Mouse (Mus musculus): Measurements from ENCODE around the gene Pros1.

Pros1 gene

DNA sequence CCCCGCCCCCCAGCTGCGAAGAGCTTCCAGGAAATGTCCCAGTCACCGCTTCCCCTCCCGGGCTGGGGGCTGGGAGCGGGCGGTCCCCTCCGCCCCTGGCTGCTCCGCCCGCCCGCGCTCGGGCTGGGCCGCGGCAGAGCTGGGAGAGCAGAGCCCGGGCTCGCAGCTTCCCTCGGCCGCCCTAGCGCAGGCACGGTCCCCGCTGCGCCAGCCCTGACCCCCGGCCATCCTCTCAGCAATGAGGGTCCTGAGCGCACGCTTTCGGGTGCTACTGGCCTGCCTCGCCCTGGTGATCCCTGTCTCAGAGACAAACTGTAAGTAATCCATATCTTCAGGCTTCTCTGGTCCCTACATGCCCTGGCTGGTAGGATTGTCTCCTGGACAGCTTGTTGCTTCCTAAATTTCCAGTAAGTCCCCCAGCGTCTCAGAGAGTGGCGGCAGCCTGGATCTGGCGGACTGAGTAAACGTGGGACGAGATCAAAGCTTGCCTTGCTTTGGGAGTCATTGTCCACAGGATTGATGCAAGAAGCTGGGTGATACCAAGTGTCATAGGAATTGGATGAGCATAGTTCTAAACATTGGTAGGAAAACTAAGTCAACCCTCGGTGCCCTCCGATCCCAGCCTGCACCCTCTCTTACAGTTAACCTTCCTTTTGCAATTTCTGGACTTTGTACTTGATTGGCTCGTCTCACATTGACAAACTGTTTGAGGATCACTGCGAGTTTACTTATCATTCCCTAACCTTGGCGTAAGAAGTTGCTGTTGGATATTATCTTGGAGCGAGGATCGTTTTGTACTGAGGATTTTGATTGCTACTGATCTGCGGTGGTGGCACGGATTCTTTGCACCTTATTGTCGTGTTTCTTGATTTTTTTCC is at the start of gene Pros1:
Pros1 (plus strand) TSS at position 117 of the 878 bp plus-strand sequence.
- DNase-seq (ENCODE audit: low spot score in 2 of 2) = peak; percentile 8 to 37

DNA sequence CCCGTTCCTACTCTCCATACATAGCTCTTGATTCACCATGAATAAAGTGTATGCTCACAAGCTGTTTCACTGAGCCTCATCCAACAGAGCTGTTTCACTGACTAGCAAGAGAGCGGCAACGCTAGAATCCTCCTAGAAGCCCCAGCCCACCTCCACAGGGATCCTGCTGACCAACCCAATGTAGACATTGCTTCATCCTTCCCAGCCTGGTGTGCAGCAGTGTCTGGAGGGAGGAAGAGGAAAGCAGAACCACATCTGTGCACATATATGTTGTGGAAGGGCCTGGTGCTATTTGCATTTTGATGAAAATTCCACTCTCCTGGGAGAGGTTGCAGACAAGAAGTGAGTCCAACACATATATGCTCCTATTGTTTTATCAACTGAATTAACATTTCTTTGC is 49.5 kb upstream of the Pros1 start:
- no peak for DNase-seq (ENCODE audit: low spot score in 2 of 2)

DNA sequence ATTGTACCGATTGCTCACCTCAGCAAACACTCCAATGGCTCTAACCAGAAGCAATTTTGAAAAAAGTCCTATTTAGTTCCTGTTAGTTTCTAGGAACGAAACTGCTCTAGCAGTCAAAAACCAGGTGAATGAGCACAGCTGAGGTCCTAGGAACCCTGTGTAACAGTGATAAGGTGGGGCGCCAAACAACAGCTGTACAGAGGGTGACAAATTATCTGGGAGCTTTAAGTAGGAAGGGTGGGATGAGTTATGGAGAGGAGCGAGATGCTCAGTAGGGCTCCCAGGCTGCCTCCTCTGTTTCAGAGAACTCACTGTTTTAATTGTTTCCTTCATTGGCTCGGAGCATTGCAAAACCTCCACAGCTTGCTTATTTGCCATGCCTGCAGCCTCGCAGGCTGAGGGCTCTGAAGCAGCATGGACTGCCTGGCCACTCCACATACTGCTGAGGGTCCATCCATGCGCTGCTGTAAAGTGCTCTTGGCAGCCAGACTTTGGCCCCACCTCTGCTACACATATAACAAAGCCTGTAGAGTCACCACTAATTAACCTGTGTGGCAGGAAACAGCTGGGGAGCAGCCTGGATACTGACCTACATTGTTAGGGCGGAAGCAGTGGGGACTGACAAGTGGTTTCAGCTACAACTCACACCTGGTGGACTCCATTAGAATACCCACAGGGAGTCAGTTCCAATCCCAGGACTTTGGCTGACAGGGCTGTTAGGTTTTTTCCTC is 46.7 kb upstream of the Pros1 start:
- DNase-seq (ENCODE audit: low spot score in 2 of 2) = no peak

DNA sequence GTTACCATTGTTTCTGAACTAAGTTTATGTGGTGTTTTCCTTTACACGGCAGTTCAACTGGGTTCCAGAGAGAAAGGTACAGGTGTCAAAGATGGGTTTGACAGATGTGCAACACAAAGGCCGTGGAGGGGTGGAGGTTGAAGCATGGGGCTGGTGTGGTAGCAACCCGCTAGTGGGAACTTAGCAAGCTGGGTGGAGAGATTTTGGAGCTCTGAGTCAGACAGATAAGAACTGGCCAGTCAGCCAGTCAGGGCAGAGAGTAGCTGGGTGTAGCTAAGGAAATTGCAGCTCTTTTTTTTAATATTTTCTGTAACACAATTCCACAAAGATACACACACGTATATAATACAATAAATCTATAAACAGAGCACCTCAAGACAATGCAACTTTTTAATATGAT is 43.3 kb upstream of the Pros1 start:
- DNase-seq (ENCODE audit: low spot score in 2 of 2) = no peak

DNA sequence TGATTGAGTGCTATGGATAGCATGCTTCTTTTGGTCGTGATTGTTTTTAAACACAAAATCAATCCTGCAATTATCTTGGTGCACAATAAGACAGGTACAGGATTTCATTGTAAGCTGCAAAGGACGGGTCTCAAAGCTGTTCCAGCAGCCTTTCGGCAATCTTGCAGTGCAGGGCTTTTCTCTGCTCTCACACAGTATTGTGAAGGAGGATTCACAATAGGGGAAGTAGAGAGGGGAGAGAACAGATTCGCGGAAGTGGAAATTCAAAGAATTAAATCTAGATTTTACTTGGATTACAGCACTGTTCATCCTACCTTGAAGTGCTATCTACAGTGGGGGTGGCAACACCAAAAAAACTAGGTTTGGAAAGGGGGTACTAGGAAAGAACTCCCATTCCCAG is 40.3 kb upstream of the Pros1 start:
- DNase-seq (ENCODE audit: low spot score in 2 of 2) = no peak

DNA sequence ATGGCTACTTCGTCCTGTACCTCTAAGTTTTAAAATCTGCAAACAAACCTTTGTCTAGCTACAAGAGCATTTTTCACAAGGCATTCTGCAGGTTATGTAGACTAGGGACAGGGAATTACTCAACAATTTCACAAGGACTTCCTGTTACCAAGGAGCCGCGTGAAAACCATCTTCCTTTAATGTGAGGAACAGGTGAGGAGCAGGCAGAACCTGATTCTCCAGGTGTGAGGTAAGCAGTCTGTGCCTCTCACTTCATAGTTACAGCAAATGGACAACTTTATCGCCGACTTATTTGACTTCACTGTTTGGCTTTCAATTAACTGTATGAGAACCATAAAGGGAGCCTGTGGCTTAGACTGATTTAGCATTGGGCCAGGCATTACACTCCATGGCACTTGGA is 39.6 kb upstream of the Pros1 start, which contains the start of gene Stx19:
Stx19 (plus strand) TSS at position 186 of the 400 bp plus-strand sequence.
- DNase-seq (ENCODE audit: low spot score in 2 of 2) = no peak

DNA sequence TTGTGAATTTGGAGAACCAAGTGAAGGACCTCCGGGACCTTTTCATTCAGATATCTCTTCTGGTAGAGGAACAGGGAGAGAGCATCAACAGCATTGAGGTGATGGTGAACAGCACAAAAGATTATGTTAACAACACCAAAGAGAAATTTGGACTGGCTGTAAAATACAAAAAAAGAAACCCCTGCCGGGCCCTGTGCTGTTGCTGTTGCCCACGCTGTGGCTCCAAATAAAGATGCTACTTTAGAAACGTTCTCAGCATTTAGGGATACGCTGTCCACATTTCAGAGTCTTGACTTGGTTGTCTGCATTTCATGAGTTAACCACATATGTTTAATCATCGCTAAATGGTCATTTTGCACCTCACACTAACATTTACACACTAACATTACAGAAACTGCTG is 31.6 kb upstream of the Pros1 start:
- DNase-seq (ENCODE audit: low spot score in 2 of 2) = no peak

DNA sequence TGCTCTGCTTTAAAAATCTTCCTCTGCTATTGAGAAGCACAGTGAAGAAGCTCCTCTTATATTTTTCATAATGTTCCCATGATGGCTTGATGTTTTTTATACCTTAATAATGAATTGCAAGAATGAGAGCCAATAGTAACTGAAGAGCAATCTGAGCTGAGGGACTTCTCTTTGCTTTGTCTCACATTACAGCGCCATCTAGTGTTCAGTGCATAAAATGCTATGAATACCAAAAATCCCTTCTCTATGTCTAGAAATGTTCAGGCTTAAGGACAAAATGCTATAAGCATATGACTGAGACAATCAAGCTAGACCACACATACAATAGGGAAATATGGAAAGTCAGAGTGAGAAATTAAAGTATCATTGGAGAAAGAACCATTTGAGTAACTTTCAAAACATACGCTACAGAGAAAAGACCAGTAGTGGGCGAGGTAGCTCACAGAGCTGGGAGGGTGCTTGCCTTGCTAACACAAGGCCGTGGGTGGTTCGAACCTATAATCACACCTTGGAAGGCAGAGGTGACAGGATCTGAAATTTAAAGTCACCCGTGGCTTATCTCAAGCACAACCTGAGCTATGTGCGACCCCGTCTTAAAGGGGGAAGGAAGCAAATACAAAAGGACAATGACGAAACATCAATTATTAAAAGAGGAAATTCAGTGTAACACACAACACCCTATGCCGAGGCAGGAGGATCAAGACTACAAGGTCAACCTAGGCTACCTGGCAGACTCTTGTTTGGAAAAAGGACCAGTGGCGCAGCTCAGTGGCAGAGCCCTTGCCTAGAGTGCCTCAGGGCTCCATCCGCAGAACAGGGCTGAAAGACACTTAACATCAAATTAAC is 27.7 kb upstream of the Pros1 start:
- peak; percentile 2 to 22 for DNase-seq (ENCODE audit: low spot score in 2 of 2)

DNA sequence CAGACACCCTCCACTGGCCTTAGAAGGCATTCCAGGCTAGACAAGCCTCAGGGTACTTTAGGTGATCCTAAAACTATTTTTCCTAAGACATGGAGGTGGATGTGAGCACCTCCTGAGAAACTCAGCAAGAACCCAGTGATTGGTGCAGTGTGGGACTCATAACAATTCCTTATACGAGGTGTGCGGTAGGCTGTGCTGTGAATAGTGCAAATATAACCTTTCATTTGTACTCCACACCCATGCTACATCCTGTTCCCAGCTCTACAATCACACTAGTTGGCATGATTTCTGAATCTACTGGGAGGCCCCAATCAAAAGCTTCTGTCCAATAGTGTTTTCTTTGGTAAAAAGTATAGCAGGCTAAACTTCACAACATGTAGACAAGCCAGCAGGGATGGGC is 22.1 kb upstream of the Pros1 start:
- DNase-seq (ENCODE audit: low spot score in 2 of 2) = no peak

DNA sequence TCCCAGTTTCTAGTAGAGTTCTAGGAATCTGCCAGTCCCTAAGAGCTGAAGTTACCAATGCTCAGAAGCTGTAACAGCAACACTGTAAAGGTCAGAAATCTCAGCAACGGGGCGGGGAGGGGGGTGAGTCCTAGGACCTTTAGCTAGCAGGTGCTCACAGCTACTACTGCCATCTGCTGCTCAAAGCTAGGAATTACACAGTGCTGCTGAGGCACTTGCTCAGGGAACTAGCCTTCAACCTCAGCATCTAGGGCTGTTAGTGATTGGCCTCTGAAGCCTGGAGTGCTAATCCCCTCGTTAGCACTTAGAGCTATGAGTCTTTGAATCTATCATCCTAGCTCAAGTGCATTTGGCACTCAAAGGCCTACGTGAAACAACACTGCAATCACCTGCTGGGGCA is 21.6 kb upstream of the Pros1 start:
- DNase-seq (ENCODE audit: low spot score in 2 of 2) = peak; percentile 20 to 34

DNA sequence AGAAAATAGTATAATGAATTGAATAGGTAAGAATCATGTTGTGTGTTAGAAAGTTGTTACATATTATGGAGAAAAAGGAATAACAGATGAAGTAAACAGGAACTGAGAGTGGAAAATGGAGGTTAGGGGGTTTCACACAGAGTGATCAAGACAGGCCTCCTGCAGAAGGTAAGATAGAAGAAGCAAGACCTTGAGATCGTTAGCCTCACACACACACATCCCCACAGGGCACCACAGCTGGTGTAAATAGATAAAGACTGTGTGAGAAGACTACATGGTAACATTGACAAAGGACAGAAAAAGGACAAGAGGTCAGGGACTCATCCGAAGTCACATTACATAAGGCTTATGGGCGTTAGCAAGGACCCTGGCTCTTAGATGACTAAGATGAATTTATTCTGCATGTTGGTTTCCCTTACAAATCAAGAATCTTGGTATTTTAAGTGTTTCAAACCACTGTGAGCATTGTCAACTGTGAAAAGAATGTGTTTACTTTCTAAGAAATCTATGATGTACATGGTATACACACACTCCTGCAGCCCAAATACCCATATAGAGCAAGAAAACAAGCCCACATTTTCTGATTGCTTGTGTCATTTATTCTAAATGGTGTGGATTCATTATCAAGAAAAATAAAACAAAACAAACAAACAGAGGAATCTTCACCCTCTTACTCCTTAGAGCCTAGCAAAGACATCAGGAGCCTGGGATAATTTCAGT is 19.9 kb upstream of the Pros1 start:
- peak; percentile 8 to 22 for DNase-seq (ENCODE audit: low spot score in 2 of 2)

DNA sequence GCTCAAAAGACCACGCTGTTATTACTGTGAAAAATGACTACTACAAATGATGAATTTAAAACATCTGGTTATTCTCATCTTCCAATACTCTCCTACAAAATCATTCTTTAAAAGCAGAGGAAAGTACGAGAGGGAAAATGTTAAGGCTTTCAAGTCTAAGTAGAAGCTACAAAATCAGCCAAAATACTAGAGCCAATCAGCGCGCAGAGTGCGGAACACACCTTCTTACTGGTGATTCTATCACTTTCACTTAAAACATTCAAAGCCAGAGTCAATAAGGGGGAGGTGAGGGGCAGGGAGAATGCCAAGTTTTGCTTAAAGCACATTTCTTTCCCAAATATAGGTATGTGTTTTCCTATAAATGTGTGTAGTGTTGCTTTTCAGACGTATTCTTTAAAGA is 8.8 kb upstream of the Pros1 start:
- no peak for DNase-seq (ENCODE audit: low spot score in 2 of 2)

DNA sequence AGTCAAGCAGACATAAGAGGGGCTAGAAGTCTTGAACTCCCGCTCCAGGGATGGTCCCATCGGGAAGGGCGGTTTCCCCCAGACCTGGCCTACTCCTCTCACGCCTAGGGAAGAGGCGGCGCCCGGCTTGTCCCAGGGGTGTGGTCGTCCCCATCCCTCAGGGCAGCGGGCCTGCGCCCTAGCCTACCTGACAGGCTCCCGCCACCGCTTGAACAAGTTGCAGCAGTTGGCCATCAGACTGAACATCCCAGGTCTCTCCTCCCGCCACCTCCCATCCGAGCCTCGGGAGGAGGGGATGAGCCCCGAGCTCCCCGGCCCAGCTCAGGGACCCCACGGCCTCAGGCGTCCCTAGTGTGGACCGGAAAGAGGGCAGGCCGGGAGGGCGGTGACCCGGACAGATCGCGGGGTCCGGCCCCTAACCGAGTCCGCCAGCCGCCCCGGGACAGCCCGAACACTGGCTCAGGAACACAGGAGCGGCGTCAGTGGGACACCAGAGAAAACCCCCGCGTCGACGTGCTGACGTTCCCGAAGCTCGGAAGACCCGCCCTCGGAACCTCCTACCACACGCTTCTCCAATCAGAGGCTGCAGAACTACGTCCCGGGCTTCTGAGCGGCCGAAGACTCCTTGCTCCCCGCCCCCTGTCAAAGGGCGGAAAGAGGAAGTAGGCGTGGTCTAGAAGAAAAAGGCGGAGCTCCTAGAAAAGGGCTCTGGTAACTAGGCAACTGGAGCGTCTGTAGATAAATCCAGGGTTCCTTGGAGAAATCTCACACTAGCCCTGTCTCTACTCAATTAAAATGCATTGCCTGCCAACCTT is 7.4 kb upstream of the Pros1 start, which contains the start of gene Arl13b:
Arl13b (minus strand) TSS at position 543 of the 815 bp plus-strand sequence.
- peak; percentile 92 to 95 for DNase-seq (ENCODE audit: low spot score in 2 of 2)

DNA sequence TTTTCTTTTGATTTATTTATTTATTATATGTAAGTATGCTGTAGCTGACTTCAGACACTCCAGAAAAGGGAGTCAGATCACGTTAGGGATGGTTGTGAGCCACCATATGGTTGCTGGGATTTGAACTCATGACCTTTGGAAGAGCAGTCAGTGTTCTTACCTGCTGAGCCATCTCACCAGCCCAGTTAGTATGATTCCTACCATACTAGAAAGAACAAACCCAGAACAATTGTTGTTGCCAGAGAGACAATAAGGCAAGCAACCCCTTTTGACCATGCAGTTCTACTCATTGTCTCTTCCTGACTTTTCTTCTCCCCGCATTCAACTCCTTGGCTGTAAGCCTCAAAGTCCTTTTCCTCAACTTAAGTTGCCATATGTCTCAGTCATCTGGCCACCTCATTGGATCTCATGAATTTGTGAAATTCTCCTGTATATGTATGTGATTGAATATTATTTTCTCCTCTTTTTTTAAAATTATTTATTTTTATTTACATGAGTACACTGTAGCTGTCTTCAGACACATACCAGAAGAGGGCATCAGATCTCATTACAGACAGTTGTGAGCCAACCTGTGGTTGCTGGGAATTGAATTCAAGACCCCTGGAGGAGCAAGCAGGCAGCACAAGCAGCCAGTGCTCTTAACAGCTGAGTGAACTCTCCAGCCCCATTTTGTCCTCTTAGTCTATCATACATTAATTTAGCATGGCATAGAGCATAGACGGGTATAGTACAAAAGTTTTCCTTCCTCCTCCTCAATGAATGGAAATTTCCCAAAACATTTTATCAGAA is 1.4 kb upstream of the Pros1 start:
- no peak for DNase-seq (ENCODE audit: low spot score in 2 of 2)

DNA sequence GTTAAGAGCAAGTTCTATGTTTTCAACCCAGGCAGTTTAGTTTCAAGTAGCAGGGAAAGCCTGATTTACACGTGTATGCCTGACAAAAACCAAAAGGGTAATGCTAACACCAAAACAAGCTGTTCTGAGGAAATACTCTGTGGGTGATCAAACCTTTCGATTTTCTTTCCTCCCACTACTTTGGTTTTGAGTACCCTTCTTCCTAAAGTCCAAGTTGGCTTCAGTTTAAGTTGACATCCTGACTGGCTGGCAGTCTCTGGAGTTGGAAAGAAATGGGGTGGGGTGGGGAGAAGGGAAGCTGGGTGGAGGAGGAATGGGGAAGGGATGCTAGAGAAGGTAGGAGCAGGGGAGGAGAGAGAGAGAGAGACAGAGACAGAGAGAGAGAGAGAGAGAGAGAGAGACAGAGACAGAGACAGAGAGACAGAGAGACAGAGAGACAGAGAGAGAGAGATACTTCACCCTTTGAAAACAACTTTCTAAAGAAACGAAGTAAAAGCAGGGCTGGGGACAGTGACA is 438 bp upstream of the Pros1 start:
- no peak for DNase-seq (ENCODE audit: low spot score in 2 of 2)

DNA sequence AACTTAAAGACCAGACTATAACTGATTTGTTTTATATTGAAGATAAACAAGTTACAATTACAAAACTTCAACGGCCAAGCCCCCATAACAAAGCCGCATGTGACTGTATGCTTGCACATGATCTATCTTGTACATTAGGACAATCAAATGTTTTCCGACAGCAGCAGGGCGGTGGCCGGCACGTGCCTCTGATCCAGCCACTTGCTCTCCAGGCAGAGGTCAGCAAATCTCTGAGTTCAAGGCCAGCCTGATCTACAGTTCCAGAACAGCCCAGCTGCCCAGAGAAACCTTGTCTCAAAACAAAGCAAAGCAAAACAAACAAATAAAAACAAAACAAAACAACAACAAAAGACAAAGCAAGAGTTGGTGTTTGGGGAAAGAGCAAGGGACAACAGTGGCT is 1.3 kb downstream of the Pros1 start:
- no peak for DNase-seq (ENCODE audit: low spot score in 2 of 2)

DNA sequence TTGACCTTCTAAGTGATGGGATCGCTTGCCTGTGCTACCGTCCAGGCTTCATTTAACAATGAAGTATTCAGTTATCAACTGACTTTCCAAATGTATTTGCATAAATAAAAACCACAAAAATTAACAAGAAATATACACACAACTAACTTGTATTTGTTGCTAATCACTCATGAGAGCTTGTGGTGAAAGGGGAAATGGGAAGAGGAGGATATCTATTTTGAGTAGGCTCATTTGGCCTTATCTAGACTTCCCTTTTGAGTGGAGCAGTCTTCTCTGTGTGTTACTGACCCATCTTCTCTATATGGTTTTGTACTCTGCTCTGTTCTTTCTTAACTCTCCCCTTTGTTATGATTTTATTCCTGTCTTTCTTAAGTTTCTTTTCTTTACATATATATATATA is 2.2 kb downstream of the Pros1 start:
- no peak for DNase-seq (ENCODE audit: low spot score in 2 of 2)

DNA sequence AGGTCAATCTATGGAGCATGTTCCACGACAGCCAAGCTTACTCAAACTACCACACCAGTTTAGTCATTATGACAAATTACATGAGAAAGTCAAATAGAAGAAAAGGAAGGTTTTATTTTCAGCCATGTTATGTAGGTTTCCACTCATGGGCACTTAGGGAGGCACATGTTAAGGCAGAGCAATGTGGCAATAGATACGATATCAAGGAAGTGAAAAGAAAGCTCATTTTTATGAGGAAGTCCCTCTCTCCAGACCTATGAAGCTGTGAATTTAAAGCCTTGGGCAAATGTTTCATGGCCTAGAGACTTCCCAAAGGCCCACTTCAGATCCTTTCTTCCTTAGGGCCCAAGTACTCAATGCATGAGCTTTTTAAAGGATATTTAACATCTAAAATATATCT is 3.4 kb downstream of the Pros1 start:
- no peak for DNase-seq (ENCODE audit: low spot score in 2 of 2)

DNA sequence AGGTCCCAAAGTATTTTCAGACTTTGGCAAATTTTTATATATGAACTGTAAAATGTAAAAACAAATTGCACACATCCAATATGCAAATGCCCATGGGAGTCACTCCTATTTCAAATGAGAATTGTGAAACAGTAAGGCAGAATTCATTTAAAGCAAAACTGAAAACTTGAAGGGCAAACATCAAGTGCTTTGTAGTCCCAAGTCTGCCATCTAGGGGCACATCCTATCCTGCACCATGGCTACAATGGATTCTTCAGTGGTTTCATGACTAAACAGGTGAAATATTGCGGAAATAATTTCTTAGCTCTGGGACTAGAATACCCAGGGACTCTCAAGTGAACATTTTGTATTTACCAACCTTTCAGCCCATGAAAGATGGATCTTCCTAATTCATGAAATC is 3.9 kb downstream of the Pros1 start:
- DNase-seq (ENCODE audit: low spot score in 2 of 2) = no peak
